Mouse (Mus musculus): Measurements from ENCODE around the gene Amigo3.

DNA sequence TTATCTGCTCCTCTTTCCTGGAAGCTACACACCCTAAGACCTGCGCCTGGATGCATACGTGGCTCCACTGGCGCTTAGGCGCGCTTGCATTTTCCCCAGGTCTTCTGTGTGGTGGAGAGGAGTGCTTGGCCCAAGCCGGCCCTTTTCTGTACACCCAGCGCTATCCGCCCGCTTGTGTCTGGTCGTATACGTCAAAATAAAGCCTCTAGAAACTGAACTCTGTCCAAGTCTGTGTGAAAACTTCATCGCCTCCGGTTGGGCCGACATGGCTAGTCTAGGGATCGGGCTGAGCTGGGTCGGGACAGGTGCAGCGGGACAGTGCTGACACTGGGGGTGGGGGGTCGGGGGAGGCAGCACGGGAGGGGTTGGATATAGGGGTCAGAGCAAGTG is 4.4 kb upstream of the Amigo3 start:
- TF ChIP-seq CTCF (IDR thresholded peaks at IDR 0.05; ENCODE audit: borderline replicate concordance, insufficient read depth, low read length) (no peak), POLR2A (IDR thresholded peaks at IDR 0.05; ENCODE audit: low read depth, low read length) (no peak)

Measured in embryonic fibroblast, embryonic 13.5 days (primary cell).